Mouse (Mus musculus): ENCODE measurements around the gene Lrrc32.
A peak's percentile ranks its signal among the peaks of the same experiment; 100 is the strongest.

Lrrc32 gene

DNA sequence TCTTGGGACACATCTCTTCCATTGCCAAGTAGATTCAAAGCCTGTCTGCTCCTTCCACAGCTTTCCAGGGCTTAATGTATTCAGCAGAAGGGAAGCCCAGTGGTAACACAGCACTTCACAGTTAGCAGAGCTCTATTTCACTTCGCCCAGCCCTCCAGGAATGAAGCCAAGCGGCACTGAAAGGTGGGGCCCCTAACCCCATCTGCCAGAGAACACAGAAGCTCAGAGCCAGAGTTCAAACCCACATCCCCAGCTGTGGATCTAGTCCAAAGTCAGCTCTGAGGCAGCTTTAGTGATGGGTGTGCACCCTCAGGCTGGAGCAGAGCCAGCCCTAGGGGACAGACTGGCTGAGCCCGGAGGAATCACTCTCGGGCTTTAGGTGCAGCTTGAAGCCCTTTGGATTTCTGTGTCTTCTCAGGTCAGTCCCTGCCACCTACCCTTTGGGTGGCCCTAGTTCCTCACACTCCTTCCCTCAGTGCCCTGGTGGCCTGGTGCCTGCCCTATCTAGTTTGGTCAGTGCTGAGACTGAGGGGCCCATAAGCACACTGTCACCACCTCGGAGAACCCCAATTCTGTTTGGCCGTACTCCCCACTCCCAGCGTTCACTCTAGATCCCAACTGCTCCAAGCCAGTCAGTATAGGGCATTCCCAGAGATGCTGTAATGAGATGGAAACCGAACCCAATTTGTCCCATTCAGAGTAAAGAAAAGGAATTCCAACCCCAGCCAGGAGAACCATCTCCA is 34.2 kb downstream of the Lrrc32 start:
- peak; percentile 63 for DNase-seq

GRCm38 (mm10) chr7:98523813-98524361 is 34.8 kb downstream of the Lrrc32 start:
- DNase-seq = peak; percentile 65

DNA sequence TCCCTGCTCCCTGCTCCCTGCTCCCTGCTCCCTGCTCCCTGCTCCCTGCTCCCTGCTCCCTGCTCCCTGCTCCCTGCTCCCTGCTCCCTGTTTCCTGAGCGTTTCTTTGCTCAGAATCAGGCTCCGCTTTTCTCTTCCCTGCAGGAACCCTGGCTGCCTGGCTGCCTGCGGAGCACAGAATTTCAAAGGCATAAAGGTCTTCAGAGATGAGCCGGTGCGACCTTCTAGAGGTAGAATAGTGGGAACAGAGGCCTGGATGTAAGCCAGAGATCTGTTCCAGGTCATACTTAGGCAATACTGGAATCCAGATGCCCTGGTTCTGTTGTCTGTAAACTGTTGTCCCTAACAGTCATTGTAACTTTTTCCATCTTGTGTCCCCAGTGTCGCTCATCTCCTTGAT is 35.3 kb downstream of the Lrrc32 start:
- no peak for DNase-seq

- DNase-seq = no peak
These were observed 36.0 kb downstream of the Lrrc32 start for GRCm38 (mm10) chr7:98524869-98525699.

DNA sequence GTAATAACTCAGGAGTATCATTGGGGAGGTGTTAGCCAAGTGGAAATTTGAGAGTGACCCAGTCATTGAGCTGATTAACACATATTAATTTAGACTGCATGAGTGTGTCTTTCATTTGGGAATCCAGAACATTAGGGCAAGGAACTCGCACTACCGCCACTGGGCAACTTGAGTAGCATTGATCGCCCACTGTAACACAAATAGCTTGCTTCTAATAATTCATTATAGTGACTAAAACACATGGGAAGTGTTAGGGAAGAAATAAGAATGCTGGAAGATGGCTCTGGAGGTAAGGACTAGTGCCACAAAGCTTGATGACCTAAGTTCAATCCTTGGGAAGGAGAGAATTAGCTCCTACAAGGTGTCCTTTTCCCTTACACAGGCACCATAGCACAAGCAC is 38.0 kb downstream of the Lrrc32 start:
- DNase-seq = no peak

DNA sequence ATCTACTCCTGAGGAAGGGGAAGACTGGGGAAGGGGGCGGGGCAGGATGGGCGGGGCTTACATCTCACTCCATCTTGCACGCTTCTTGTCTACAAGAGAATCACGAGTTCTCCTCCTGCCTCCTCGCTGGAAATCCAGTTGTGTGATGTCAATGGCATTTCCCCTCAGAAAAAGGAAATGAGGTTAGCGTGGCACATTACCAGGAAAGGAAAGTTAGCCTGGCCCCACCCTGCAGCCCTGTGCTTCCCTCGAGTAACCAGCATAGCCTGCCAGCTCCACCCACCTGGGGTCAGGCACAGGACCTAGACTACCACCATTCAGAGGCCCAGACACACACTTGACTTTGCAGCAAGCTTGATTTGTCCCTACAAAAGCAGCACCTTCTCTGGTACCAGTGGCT is 42.5 kb downstream of the Lrrc32 start:
- DNase-seq = peak; percentile 78

DNA sequence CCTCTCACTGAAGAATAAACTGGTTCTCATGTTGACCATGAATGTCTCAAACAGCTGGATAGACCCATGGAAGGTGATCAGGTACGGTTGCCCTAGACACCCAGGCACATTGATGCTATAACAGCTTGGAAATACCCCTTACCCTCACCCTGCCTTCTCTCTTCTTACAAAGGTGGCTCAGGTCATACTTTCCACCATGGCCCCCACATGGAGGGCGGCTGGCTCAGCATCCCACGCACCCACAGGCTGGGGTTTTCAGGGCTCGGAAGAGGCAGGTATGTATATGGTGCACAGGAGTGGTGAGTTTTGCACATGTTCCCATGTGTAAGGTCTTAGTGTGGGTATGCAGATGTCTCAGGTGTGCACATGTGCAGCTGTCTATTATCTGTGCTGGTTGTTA is 43.9 kb downstream of the Lrrc32 start:
- no peak for DNase-seq

DNA sequence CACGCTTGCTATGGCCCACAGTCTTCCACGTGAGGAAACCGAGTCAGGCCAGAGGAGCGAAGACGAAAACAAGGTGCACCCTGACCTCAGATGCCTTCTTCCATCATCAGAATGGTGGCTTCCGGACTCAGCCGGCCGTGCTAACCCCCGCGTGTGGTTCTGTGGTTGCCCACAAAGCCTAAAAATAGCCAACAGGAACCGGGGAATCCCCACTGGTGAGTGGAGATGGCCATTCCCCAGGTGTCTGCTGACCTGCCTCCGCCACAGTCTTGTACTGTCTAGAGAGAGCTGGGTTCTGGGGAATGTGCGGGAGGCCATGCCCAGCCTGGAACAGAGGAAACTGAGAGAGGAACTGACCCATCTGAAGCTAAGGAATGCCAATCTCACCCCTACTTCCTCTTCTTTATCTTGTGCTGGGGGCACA is 45.4 kb downstream of the Lrrc32 start:
- DNase-seq = no peak

DNA sequence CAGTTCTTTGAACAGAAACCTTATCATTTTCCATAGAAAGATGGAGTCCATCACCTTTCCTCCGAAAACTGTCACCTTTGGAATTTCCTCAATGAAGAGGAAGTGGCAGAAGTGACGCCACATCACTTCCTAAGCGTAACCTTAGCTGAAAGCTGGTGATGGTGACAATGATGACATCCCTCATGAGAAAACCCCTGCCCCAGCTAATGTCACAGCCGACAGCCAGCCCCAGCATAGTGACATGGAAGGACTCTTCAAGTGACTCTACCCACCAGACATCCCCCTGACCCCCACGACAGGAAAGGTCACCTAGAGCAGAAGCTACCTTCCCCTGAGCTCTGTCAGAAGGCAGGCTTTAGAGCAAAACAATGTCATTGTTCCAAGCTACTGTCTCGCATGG is 46.1 kb downstream of the Lrrc32 start:
- no peak for DNase-seq

DNA sequence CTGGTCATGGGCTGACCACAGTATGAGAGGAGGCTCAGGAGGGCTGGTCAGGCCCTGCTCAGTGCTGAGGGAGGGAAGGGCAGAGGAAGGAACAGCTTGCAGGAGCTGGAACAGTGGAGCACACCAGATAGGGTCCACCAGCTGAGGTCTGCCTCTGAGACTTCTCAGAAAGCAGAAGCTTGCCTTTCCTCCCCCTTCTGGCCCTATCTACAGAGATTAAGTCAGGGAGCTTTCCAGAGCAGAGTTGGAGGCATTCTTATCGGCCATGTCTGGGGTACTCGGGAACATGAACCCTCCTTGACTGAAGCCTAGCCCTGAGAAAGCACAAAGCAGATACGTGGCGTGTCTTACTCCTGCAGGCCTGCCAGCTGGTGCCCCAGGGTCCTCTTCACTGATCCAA is 46.8 kb downstream of the Lrrc32 start:
- DNase-seq = no peak

DNA sequence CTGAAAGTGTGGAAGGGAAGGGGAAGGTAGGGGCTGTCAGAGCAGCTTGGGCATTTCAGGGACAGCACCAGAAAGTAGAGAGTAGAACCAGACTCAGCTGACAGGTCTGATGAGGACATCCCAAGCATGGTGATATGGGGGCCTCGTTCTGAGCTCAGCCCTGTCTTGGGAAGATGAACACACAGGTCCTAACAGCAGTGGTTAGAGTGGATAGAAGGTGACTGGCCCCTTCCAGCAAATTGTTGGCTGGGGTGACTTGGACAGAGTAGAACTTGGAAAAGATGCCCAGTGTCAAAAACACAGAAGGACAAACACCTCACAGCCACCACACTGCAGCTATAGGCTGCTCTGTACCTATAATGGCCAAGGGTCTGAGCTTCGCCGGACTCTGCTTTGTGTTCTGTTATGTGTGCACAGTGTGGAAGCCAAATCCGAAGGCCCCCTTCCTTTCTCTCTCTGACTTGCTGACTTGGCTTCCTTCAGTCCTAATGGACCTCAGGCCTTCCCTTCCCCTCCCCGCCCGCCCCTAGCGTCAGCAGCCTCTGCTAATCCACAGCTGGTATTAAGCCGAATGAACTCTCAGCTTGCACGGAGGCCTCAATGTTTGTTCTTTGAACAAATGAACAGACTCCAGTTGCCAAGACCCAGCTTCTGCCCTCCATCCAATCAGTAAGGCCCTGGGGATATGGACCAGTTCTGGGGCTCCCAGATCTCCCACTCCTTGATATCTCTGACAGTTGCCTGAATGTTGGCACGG is 48.3 kb downstream of the Lrrc32 start:
- no peak for DNase-seq

DNA sequence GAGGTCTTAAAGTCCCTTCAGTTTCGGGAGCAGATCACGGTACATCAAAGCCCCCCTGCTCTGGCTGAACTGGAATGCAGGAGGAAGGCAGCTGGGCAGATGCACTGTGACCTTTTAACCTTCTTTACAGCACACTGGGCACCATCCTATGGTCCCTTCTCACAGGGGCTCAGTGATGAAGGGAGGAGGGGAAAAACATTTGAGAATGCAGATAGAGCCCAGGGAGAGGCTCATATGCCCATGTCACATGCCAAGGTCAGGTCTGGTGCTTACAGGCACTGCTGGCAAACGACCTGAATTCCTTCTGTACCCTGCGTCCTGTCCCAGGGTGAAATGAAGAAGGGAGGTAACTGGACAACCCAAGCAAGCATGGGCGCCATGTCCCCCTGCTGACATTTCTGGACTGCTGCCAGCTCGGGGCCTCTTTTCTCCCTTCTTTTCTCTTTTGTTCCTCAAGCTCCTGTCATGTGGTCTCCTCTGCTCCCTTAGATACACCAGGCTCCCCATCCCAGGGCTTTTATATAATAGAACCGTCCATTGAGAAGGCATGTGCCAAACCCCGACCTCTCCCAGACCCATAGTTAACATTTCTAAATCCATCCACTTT is 49.0 kb downstream of the Lrrc32 start:
- no peak for DNase-seq

DNA sequence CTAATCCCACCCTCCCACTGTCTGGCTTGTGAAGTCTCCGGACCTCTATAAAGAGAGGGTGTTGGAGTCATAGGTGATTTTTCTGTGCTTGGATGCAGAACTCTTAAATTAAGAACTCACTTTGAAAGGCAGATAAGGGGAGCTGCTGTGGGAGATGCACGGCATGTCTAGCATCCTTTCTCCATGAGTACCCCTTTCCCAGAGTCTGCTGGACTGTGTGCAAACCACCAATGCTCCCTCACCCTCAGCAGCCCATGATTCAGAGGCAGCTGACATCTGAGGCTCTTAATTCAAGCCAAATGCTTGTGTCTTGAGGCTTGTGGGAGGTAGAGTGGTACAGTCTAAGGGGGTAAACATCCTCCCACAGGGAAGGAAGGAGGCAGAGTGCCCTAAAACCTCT is 51.8 kb downstream of the Lrrc32 start:
- DNase-seq = no peak

DNA sequence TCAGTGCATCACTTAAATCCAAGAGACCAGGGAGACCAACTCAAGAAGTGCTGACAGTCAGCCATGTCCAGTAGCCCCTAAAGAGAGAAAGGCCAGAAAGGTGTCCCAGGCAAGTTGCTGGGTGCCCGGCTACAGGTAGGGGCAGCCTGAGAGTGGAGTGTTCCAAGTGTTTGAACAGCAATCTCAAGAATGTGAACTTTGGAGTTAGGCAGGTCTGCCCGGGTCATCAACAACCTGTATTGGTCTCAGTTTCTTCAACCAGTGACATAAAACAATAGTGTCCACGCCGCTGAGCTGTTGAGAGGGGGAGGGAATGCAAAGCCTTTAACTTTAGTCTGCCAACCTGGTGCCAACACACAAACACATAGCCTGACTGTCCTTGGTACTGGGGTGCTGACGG is 52.5 kb downstream of the Lrrc32 start:
- peak; percentile 73 for DNase-seq

DNA sequence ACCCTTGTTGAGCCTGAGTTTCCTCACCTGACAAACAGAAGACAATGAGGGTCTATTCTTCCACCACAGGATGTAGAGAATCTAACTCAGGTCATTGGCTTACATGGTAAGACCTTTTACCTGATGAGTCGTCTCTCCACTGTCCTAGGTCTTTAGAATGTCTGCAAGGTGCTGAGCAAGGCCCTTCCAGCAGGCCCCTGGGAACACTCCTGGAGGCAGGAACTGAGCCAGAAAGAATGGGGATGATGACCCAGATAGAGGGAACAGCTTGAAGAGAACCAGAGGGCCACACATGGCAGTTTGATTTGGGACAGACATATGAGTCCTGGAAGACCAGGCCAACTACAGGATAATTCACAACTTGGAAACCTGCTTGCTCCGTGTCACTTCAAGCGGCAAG is 53.2 kb downstream of the Lrrc32 start:
- DNase-seq = no peak

DNA sequence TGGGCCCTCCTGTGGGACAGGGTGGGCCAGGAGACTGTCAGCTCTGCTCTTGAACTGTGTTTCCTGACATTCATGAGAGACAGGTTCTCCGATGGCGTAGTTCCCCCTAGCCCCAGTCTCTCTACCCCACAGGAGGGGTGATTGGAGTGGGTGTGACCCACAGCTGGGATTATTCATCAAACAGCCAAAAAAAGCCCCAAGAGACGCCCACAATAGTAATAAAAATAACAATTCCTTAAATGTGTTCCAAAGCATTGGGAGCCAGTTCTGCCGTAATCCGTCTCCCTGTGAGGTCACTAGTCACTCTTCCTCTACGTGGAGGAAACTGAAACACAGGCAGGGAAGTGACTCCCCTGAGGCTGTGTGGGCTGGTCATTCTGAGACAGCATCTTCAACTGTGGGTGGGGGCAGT is 53.7 kb downstream of the Lrrc32 start:
- peak; percentile 45 for DNase-seq

DNA sequence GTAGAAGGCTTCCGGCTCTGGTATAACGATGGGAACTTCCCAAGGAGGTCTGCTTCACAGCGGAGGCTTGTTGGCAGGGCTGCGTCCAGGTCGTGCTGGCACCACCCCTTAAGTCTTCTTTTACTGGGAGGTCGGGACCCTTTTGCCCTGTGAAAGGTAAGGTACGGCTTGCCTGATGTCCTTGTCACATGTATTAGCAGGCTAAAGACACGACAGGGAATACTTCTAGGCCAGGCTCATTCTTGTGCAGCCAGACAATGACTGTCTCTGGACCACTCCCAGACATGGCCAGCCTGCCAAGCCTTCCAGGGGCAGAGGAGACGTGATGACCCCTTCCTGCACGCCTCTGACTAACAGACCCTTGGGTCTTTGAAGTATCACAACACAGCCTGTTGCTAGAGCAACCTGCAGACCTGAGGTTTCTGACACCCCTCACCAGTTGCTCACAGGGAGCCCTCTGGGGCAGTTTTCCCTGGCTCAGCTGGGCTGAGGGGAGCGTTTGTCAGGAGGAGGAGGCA is 54.8 kb downstream of the Lrrc32 start:
- DNase-seq = no peak

DNA sequence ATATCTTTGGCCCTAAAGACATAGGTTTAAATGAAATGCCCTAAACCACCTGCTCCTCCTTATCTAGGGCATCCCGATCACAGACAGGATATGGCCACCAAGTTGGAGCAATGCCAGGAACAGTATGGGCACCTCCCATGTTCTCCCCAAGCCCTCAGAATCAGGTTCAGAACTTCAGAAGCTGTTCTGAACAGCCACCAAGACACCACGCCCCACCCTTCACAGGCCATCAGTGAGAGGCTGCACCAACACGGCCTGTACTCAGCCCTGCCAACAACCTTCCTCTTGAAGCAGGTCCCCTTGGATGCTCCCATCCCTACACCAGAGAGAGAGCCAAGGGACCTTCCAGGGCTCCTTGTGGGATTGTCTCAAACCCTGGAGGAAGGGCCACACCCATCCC is 55.5 kb downstream of the Lrrc32 start:
- DNase-seq = no peak

GRCm38 (mm10) chr7:98548839-98549238 is 59.8 kb downstream of the Lrrc32 start:
- DNase-seq = no peak

- peak; percentile 80 for DNase-seq
These were observed 61.5 kb downstream of the Lrrc32 start for GRCm38 (mm10) chr7:98550596-98550995.

- no peak for DNase-seq
These were observed 62.0 kb downstream of the Lrrc32 start for GRCm38 (mm10) chr7:98551041-98551440.
